Mouse (Mus musculus) CH12.LX (cell line): ENCODE results near the gene Rasa4. TPM values are rescaled to one million over a fixed set of nuclear protein-coding genes. Genes with fewer than 3 reads are reported as not detected.
"Not testable (repeated sequence)": the region's sequence is repeated elsewhere in the genome, so short reads cannot be mapped to it uniquely, and the experiment has no call there.

Source experiments
- DNase-seq: peaks from one replicate; pipeline ENCODE4 v3.0.0-alpha.2; 2013; ENCODE audit errors: extremely low read depth
- H3K27ac ChIP-seq: 2 replicates; pipeline ENCODE4 v1.5.1; 2012; ENCODE audit warnings: low read depth, mild to moderate bottlenecking, control low read depth, moderate library complexity; ENCODE audit not compliant: insufficient read depth
- H3K27me3 ChIP-seq: replicated peaks from 2 replicates; pipeline ENCODE3; 2012; ENCODE audit warnings: inconsistent platforms
- H3K36me3 ChIP-seq, 2 experiments: replicated peaks in 1 of 2; 2 replicates each; pipeline versions ENCODE3 to v1.6.1; 2012; ENCODE audit warnings: inconsistent platforms in 1 of 2, low read length in 1 of 2, mild to moderate bottlenecking in 1 of 2, mixed read lengths in 1 of 2, moderate library complexity in 1 of 2; ENCODE audit not compliant: control insufficient read depth in 1 of 2, insufficient read depth in 1 of 2
- H3K4me1 ChIP-seq, 2 experiments: 2 replicates each; pipeline ENCODE4 v1.6.1; 2012; ENCODE audit warnings: inconsistent platforms in 1 of 2, moderate library complexity in 1 of 2; ENCODE audit not compliant: insufficient read depth in 2 of 2, control insufficient read depth in 1 of 2
- H3K4me2 ChIP-seq: 2 replicates; pipeline ENCODE4 v1.6.1; 2012; ENCODE audit warnings: low read depth, mild to moderate bottlenecking, control low read depth; ENCODE audit not compliant: poor library complexity, insufficient read depth, severe bottlenecking
- H3K4me3 ChIP-seq, 3 experiments: fragments of 150-350 bp in 1 of 3; sonication (generic) in 1 of 3; replicated peaks in 1 of 3; 2 replicates each; pipeline versions ENCODE3 to v1.5.1; 2011 to 2012; ENCODE audit warnings: low read depth in 2 of 3, low read length in 2 of 3, mild to moderate bottlenecking in 2 of 3, moderate library complexity in 2 of 3, control low read depth in 1 of 3, improper control_type of control experiment in 1 of 3, inconsistent platforms in 1 of 3, mixed read lengths in 1 of 3; ENCODE audit not compliant: poor library complexity in 1 of 3
- H3K79me2 ChIP-seq: replicated peaks from 2 replicates; pipeline ENCODE4 v1.6.1; 2012; ENCODE audit warnings: mild to moderate bottlenecking, moderate library complexity; ENCODE audit not compliant: control insufficient read depth, poor library complexity, insufficient read depth, severe bottlenecking; ENCODE audit errors: extremely low read depth
- H3K9ac ChIP-seq: 2 replicates; pipeline ENCODE4 v1.6.1; 2012; ENCODE audit warnings: low read depth, mild to moderate bottlenecking, control low read depth, moderate library complexity; ENCODE audit not compliant: insufficient read depth
- H3K9me3 ChIP-seq: replicated peaks from 2 replicates; pipeline ENCODE3; 2012; ENCODE audit warnings: low read length, inconsistent platforms, mixed read lengths
- BHLHE40 ChIP-seq: IDR thresholded peaks from 2 replicates; pipeline ENCODE4 v1.6.1; 2011; ENCODE audit warnings: mild to moderate bottlenecking, low read depth, low read length, improper control_type of control experiment
- CHD2 ChIP-seq: IDR thresholded peaks from 2 replicates; pipeline ENCODE4 v1.6.1; 2011; ENCODE audit warnings: low read length, improper control_type of control experiment
- CTCF ChIP-seq, 2 experiments: IDR thresholded peaks in 1 of 2; conservative IDR thresholded peaks in 1 of 2; 2 replicates each; pipeline ENCODE4 v1.5.1; 2011 to 2012; ENCODE audit warnings: low read depth in 2 of 2, low read length in 2 of 2, improper control_type of control experiment in 1 of 2, inconsistent platforms in 1 of 2, mild to moderate bottlenecking in 1 of 2, moderate library complexity in 1 of 2
- EP300 ChIP-seq: IDR thresholded peaks from 2 replicates; pipeline ENCODE4 v1.6.1; 2011; ENCODE audit warnings: low read length, improper control_type of control experiment
- HCFC1 ChIP-seq: IDR thresholded peaks from 2 replicates; pipeline ENCODE4 v1.6.1; 2012; ENCODE audit warnings: low read depth, mild to moderate bottlenecking, inconsistent platforms, low read length, improper control_type of control experiment
- JUN ChIP-seq: IDR thresholded peaks from 2 replicates; pipeline ENCODE4 v1.6.1; 2011; ENCODE audit warnings: low read depth, mild to moderate bottlenecking, low read length, improper control_type of control experiment, moderate library complexity; ENCODE audit not compliant: insufficient read depth
- MAFK ChIP-seq: IDR thresholded peaks from 2 replicates; pipeline ENCODE4 v1.6.1; 2011; ENCODE audit warnings: low read length, improper control_type of control experiment; ENCODE audit not compliant: insufficient replicate concordance
- MAX ChIP-seq: IDR thresholded peaks from 2 replicates; pipeline ENCODE4 v1.6.1; 2011; ENCODE audit warnings: low read length, improper control_type of control experiment
- MAZ ChIP-seq: IDR thresholded peaks from 2 replicates; pipeline ENCODE4 v1.6.1; 2012; ENCODE audit warnings: low read depth, mild to moderate bottlenecking, inconsistent platforms, low read length, improper control_type of control experiment, moderate library complexity
- MXI1 ChIP-seq: IDR thresholded peaks from 2 replicates; pipeline ENCODE4 v1.6.1; 2011; ENCODE audit warnings: mild to moderate bottlenecking, low read depth, low read length, improper control_type of control experiment
- MYC ChIP-seq: IDR thresholded peaks from 2 replicates; pipeline ENCODE4 v1.6.1; 2011; ENCODE audit warnings: low read depth, mild to moderate bottlenecking, improper control_type of control experiment, low read length
- PAX5 ChIP-seq: IDR thresholded peaks from 2 replicates; pipeline ENCODE4 v1.6.1; 2012; ENCODE audit warnings: low read length, inconsistent platforms, mixed read lengths
- POLR2A ChIP-seq: IDR thresholded peaks from 2 replicates; pipeline ENCODE4 v1.6.1; 2011; ENCODE audit warnings: low read depth, mild to moderate bottlenecking, improper control_type of control experiment, low read length
- RAD21 ChIP-seq: IDR thresholded peaks from 2 replicates; pipeline ENCODE4 v1.6.1; 2011; ENCODE audit warnings: low read depth, mild to moderate bottlenecking, low read length, improper control_type of control experiment, moderate library complexity
- RCOR1 ChIP-seq: conservative IDR thresholded peaks from 2 replicates; pipeline ENCODE4 v1.6.1; 2012; ENCODE audit warnings: low read depth, mild to moderate bottlenecking, inconsistent platforms, low read length, improper control_type of control experiment
- SMC3 ChIP-seq: IDR thresholded peaks from 2 replicates; pipeline ENCODE4 v1.6.1; 2011; ENCODE audit warnings: low read depth, low read length, improper control_type of control experiment
- TBP ChIP-seq: conservative IDR thresholded peaks from 2 replicates; pipeline ENCODE4 v1.6.1; 2011; ENCODE audit warnings: low read depth, low read length, improper control_type of control experiment
- TCF12 ChIP-seq: IDR thresholded peaks from 2 replicates; pipeline ENCODE4 v1.6.1; 2014; ENCODE audit warnings: low read depth, mild to moderate bottlenecking, inconsistent platforms, low read length, improper control_type of control experiment
- UBTF ChIP-seq: IDR thresholded peaks from 2 replicates; pipeline ENCODE4 v1.6.1; 2012; ENCODE audit warnings: low read depth, mild to moderate bottlenecking, inconsistent platforms, low read length, improper control_type of control experiment, moderate library complexity
- USF1 ChIP-seq: IDR thresholded peaks from 2 replicates; pipeline ENCODE4 v1.6.1; 2014; ENCODE audit warnings: low read depth, mild to moderate bottlenecking, inconsistent platforms, low read length, improper control_type of control experiment
- ZC3H11A ChIP-seq: IDR thresholded peaks from 2 replicates; pipeline ENCODE4 v1.6.1; 2012; ENCODE audit warnings: low read depth, mild to moderate bottlenecking, inconsistent platforms, low read length, improper control_type of control experiment
- ZKSCAN1 ChIP-seq: IDR thresholded peaks from 2 replicates; pipeline ENCODE4 v1.6.1; 2012; ENCODE audit warnings: low read depth, inconsistent platforms, low read length, improper control_type of control experiment, borderline replicate concordance
- ZMIZ1 ChIP-seq: IDR thresholded peaks from 2 replicates; pipeline ENCODE4 v1.6.1; 2012; ENCODE audit warnings: low read depth, mild to moderate bottlenecking, inconsistent platforms, low read length, improper control_type of control experiment
- ZNF384 ChIP-seq: IDR thresholded peaks from 2 replicates; pipeline ENCODE4 v1.6.1; 2012; ENCODE audit warnings: low read depth, low read length, improper control_type of control experiment, inconsistent platforms
- dilution Hi-C: fragments of 300-500 bp; cut with MboI; formaldehyde crosslinking; loops from 2 replicates; pipeline ENCODE4 v1.14.3; 2020; ENCODE audit warnings: low sequenced_read_pairs; ENCODE audit not compliant: extremely low pct_unique_long_range_greater_than_20kb, extremely low pct_ligation_motif_present
- in situ Hi-C: fragments of 300-500 bp; cut with MboI; formaldehyde crosslinking; loops from 3 replicates; pipeline ENCODE4 v1.14.3; 2019; ENCODE audit warnings: low sequenced_read_pairs, low pct_ligation_motif_present, low pct_unique_long_range_greater_than_20kb, mixed read lengths
- polyA plus RNA-seq: library from polyadenylated mRNA; unstranded; fragments of >175 nt; gene quantifications from 2 replicates; pipeline ENCODE4 v1.2.1, GENCODE M21; 2012; ENCODE audit warnings: low read depth; ENCODE audit not compliant: insufficient read length
- total RNA-seq, 2 experiments: library from RNA; depleted of rRNA; stranded (reverse); fragments of 300-350 nt in 1 of 2; fragments of >200 nt in 1 of 2; gene quantifications; 2 replicates each; pipeline ENCODE4 v1.2.3; 2012 to 2014

The Rasa4 gene
- total and polyA plus RNA-seq, 3 experiments = 0.07 to 1.3 (median 0.16) TPM

DNA sequence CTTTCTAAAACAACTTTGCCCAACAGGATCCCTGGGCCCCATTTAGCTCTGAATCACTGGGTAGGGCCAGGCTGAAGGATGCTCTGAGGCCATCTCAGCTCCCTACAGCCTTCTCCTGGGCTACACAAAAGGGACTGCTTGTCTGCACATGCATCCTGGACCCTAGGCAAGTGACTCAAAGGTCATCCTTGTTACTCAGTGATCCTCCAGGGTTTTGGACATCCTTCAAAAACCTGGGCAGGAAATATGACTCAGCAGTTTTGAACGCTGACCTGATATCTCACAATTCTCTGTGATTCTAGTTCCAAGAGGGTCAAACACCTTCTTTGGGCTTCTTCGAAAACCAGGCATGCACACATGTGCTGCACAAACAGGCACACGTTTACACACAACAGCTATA is 25.3 kb downstream of the Rasa4 start:
- Histone ChIP-seq H3K9me3 (peaks cover 9% of the 10 kb centered on the region), H3K27me3 (peaks cover 34% of the 10 kb centered on the region), H3K27ac (no peak overlapping the region), H3K36me3 (no peaks in the 10 kb centered on the region), H3K9ac (no peak overlapping the region), H3K79me2 (no peaks in the 10 kb centered on the region), H3K4me1 (peaks cover 2 to 9% of the 10 kb centered on the region in 2 experiments; a peak in 3 of 4 replicates), H3K4me3 (no peak overlapping the region), H3K4me2 (no peak overlapping the region)
- dilution Hi-C loops (no loop called here), in situ Hi-C loops (no loop called here)
- no peak for TF ChIP-seq USF1
- TF ChIP-seq PAX5 = no peak
- TF ChIP-seq MAFK = peak; percentile 66; the same call in 1 of the 2 replicates
- TF ChIP-seq MXI1 = no peak
- DNase-seq = no peak

DNA sequence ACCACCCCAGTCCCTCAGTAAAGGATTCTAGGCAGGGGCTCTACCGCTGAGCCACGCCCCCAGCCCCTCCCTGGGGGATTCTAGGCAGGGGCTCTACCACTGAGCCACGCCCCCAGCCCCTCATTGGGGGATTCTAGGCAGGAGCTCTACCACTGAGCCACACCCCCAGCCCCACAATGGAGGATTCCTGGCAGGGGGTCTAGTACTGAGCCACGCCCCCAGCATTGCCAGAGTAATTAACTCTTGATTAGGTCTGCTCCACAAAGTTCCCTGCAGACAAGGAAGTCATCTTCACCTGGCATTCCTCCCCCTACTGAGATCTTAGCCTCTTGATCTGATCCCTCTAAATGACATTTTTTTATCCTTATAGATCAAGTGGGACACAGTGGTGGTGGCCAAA is 29.8 kb downstream of the Rasa4 start:
- H3K9me3 ChIP-seq, DNase-seq, in situ Hi-C loops, H3K9ac ChIP-seq, dilution Hi-C loops, H3K4me2 ChIP-seq, H3K36me3 ChIP-seq, H3K4me3 ChIP-seq, H3K27ac ChIP-seq, H3K27me3 ChIP-seq: not testable (repeated sequence)
- Histone ChIP-seq H3K4me1 (peaks cover 12 to 29% of the 10 kb centered on the region in 2 experiments; a peak in 3 of 4 replicates), H3K79me2 (peaks cover 16% of the 10 kb centered on the region)

DNA sequence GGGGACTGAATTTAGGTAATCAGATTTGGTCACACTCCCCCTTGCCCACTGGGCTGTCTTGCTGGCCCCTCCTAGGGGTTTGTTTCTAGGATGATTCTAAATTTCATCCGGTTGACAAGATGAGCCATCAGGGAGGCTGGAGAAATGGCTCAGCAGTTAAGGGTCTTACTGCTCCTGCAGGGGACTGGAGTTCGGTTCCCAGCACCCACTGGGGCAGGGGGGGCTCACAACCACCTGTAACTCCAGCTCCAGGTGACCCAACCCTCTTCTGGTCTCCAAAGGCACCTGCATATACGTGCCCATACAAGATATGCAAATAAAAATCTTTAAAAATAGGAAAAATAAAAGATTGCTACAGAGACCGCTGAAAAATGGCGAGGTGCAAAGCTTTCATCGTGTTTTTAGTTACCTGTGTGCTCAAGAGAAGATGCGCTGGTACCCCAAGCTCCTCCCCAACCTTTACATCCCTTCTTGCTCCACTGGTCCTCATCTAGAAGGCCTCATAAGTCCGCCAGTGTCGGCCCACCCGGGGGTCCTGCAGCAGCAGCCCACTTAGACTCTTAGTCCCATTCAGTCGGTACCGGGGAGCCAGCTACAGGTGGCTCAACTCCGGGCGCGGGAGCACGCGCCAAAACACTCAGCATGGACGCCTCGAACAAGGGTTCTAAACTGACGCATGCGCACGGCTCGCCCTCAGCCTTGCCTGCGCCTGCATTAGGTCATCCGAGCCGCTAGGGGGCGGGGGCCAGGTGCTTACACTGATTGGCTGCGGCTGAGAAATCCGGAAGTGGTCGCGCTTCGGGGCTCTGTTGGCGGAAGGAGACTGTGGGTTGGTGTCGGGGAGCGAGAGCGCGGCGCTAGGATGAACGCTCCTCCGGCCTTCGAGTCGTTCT is 32.4 kb downstream of the Rasa4 start, which contains the start of gene Polr2j:
Gene Polr2j, plus strand, starts transcription at position 741 of the 893 bp plus-strand sequence.
- Histone ChIP-seq H3K27ac (no peak within 1 kb of the TSS), H3K79me2 (peaks cover 21% of the 10 kb centered on the region), H3K4me1 (peaks cover 10 to 28% of the 10 kb centered on the region in 2 experiments; a peak in 3 of 4 replicates), H3K4me2 (peak within 1 kb of the TSS; percentile 75), H3K36me3 (peaks cover 13 to 35% of the 10 kb centered on the region in 2 experiments), H3K9me3 (no peaks in the 10 kb centered on the region), H3K9ac (peak within 1 kb of the TSS; percentile 61), H3K4me3 (peak within 1 kb of the TSS; percentile 73 to 93 (median 89)), H3K27me3 (peaks cover 1% of the 10 kb centered on the region)
- DNase-seq = peak; percentile 98
- in situ Hi-C loops = no loop called here
- dilution Hi-C loops = no loop called here
- TF ChIP-seq MYC (peak; percentile 48; the same call in 1 of the 2 replicates), ZC3H11A (no peak), CTCF (conservative IDR thresholded peaks at IDR 0.05 in 1 of 2, IDR thresholded peaks at IDR 0.05 in 1 of 2; ENCODE audit: low read depth in 2 of 2, low read length in 2 of 2) (peak; percentile 61 to 95; a peak in 3 of 4 replicates), PAX5 (no peak), ZNF384 (no peak), TCF12 (peak; percentile 92), MXI1 (peak; percentile 81), JUN (no peak), BHLHE40 (no peak; the same call in 1 of the 2 replicates), SMC3 (no peak; the same call in 1 of the 2 replicates), RCOR1 (no peak), ZMIZ1 (no peak; the same call in 1 of the 2 replicates), ZKSCAN1 (no peak), TBP (peak; percentile 73; the same call in 1 of the 2 replicates), CHD2 (no peak), POLR2A (peak; percentile 95), HCFC1 (peak; percentile 94), RAD21 (no peak), EP300 (no peak), UBTF (no peak), MAZ (no peak), MAFK (no peak), MAX (peak; percentile 79; the same call in 1 of the 2 replicates)
